Mouse (Mus musculus): Measurements from ENCODE around the gene Bicd2. TPM values are rescaled to one million over a fixed set of nuclear protein-coding genes. Genes with fewer than 3 reads are reported as not detected.
"Not testable (repeated sequence)": the region's sequence is repeated elsewhere in the genome, so short reads cannot be mapped to it uniquely, and the experiment has no call there.

The Bicd2 gene
- polyA plus RNA-seq, 1 experiment from 2014 or later = 19.2 TPM

- no peak overlapping the region for H3K9ac ChIP-seq (ENCODE audit: low read length)
- WGBS = 73% methylated on average over 7 of the region's 7 CpGs
- no peak overlapping the region for H3K4me3 ChIP-seq (ENCODE audit: low read depth, low read length)
- no peaks in the 10 kb centered on the region for H3K27me3 ChIP-seq (replicated peaks; ENCODE audit: control insufficient read depth, insufficient read depth, low read length)
- ATAC-seq = no peak
- H3K9me3 ChIP-seq (replicated peaks; ENCODE audit: control insufficient read depth, low read length) = no peaks in the 10 kb centered on the region
- peaks cover 6% of the 10 kb centered on the region; the same call in 1 of the 2 replicates for H3K36me3 ChIP-seq (ENCODE audit: control insufficient read depth, insufficient read depth, low read length)
- H3K27ac ChIP-seq (ENCODE audit: low read depth, low read length) = no peak overlapping the region
- H3K4me1 ChIP-seq (ENCODE audit: control insufficient read depth, insufficient read depth, low read length) = peaks cover 4% of the 10 kb centered on the region; the same call in 1 of the 2 replicates
- H3K4me2 ChIP-seq (ENCODE audit: low read length) = no peak overlapping the region
- DNase-seq (ENCODE audit: low spot score) = no peak
Measured at GRCm38 (mm10) chr13:49362364-49362763, 21.0 kb downstream of the Bicd2 start.

GRCm38 (mm10) chr13:49362804-49363203, 21.4 kb downstream of the Bicd2 start:
- 65% methylated on average over 2 of the region's 2 CpGs for WGBS
- Histone ChIP-seq H3K9ac (ENCODE audit: low read length) (no peak overlapping the region), H3K4me2 (ENCODE audit: low read length) (no peak overlapping the region), H3K9me3 (replicated peaks; ENCODE audit: control insufficient read depth, low read length) (no peaks in the 10 kb centered on the region), H3K36me3 (ENCODE audit: control insufficient read depth, insufficient read depth, low read length) (0 out of 2 replicates have a peak, but pooled peaks cover 2% of the 10 kb centered on the region), H3K27ac (ENCODE audit: low read depth, low read length) (no peak overlapping the region), H3K4me1 (ENCODE audit: control insufficient read depth, insufficient read depth, low read length) (peaks cover 4% of the 10 kb centered on the region; the same call in 1 of the 2 replicates), H3K27me3 (replicated peaks; ENCODE audit: control insufficient read depth, insufficient read depth, low read length) (no peaks in the 10 kb centered on the region), H3K4me3 (ENCODE audit: low read depth, low read length) (no peak overlapping the region)
- DNase-seq (ENCODE audit: low spot score) (no peak), ATAC-seq (no peak)

- H3K4me2 ChIP-seq (ENCODE audit: low read length) = no peak overlapping the region
- 91% methylated on average over 2 of the region's 2 CpGs for WGBS
- H3K27ac ChIP-seq (ENCODE audit: low read depth, low read length) = no peak overlapping the region
- no peak for ATAC-seq
- H3K4me3 ChIP-seq (ENCODE audit: low read depth, low read length) = no peak overlapping the region
- H3K9me3 ChIP-seq (replicated peaks; ENCODE audit: control insufficient read depth, low read length) = no peaks in the 10 kb centered on the region
- peaks cover 4% of the 10 kb centered on the region; the same call in 1 of the 2 replicates for H3K4me1 ChIP-seq (ENCODE audit: control insufficient read depth, insufficient read depth, low read length)
- H3K36me3 ChIP-seq (ENCODE audit: control insufficient read depth, insufficient read depth, low read length) = peaks cover 6% of the 10 kb centered on the region
- DNase-seq (ENCODE audit: low spot score) = no peak
- no peaks in the 10 kb centered on the region for H3K27me3 ChIP-seq (replicated peaks; ENCODE audit: control insufficient read depth, insufficient read depth, low read length)
- H3K9ac ChIP-seq (ENCODE audit: low read length) = no peak overlapping the region
Measured at GRCm38 (mm10) chr13:49364716-49365115, 23.3 kb downstream of the Bicd2 start.

GRCm38 (mm10) chr13:49367657-49368440, 26.5 kb downstream of the Bicd2 start:
- peaks cover 31% of the 10 kb centered on the region for H3K36me3 ChIP-seq (ENCODE audit: control insufficient read depth, insufficient read depth, low read length)
- H3K27me3 ChIP-seq (replicated peaks; ENCODE audit: control insufficient read depth, insufficient read depth, low read length) = no peaks in the 10 kb centered on the region
- ATAC-seq = no peak
- H3K27ac ChIP-seq (ENCODE audit: low read depth, low read length) = no peak overlapping the region
- H3K9ac ChIP-seq (ENCODE audit: low read length) = no peak overlapping the region
- no peaks in the 10 kb centered on the region for H3K9me3 ChIP-seq (replicated peaks; ENCODE audit: control insufficient read depth, low read length)
- WGBS = 81% methylated on average over 4 of the region's 4 CpGs
- DNase-seq (ENCODE audit: low spot score) = no peak
- H3K4me1 ChIP-seq (ENCODE audit: control insufficient read depth, insufficient read depth, low read length) = no peaks in the 10 kb centered on the region
- H3K4me3 ChIP-seq (ENCODE audit: low read depth, low read length) = no peak overlapping the region
- no peak overlapping the region for H3K4me2 ChIP-seq (ENCODE audit: low read length)

DNA sequence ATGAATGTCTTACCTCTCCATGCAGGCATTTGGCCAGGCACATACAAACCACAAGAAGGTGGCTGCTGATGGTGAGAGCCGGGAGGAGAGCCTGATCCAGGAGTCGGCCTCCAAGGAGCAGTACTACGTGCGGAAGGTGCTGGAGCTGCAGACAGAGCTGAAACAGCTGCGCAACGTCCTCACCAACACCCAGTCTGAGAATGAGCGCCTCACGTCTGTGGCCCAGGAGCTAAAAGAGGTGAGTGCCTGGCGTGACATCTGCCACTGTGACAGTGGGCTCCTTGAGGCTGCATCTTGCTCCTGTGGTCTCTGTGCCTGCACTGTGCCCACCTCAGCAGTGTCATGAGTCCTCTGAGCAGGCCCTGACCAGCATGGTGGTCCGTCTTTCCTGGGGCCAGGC, 28.0 kb downstream of the Bicd2 start:
- Histone ChIP-seq H3K9ac (ENCODE audit: low read length) (no peak overlapping the region), H3K4me1 (ENCODE audit: control insufficient read depth, insufficient read depth, low read length) (no peaks in the 10 kb centered on the region), H3K9me3 (replicated peaks; ENCODE audit: control insufficient read depth, low read length) (no peaks in the 10 kb centered on the region), H3K4me2 (ENCODE audit: low read length) (no peak overlapping the region), H3K4me3 (ENCODE audit: low read depth, low read length) (no peak overlapping the region), H3K27me3 (replicated peaks; ENCODE audit: control insufficient read depth, insufficient read depth, low read length) (no peaks in the 10 kb centered on the region), H3K27ac (ENCODE audit: low read depth, low read length) (no peak overlapping the region), H3K36me3 (ENCODE audit: control insufficient read depth, insufficient read depth, low read length) (peaks cover 37% of the 10 kb centered on the region)
- WGBS = 94% methylated on average over 10 of the region's 10 CpGs
- ATAC-seq = no peak
- no peak for DNase-seq (ENCODE audit: low spot score)

GRCm38 (mm10) chr13:49370216-49370615, 28.8 kb downstream of the Bicd2 start:
- H3K27me3 ChIP-seq (replicated peaks; ENCODE audit: control insufficient read depth, insufficient read depth, low read length); ATAC-seq; H3K9me3 ChIP-seq (replicated peaks; ENCODE audit: control insufficient read depth, low read length); H3K4me1 ChIP-seq (ENCODE audit: control insufficient read depth, insufficient read depth, low read length); H3K27ac ChIP-seq (ENCODE audit: low read depth, low read length); H3K4me2 ChIP-seq (ENCODE audit: low read length); DNase-seq (ENCODE audit: low spot score); H3K4me3 ChIP-seq (ENCODE audit: low read depth, low read length); H3K9ac ChIP-seq (ENCODE audit: low read length): not testable (repeated sequence)
- H3K36me3 ChIP-seq (ENCODE audit: control insufficient read depth, insufficient read depth, low read length) = peaks cover 44% of the 10 kb centered on the region
- 85% methylated on average over 6 of the region's 6 CpGs for whole genome bisulfite sequencing

DNA sequence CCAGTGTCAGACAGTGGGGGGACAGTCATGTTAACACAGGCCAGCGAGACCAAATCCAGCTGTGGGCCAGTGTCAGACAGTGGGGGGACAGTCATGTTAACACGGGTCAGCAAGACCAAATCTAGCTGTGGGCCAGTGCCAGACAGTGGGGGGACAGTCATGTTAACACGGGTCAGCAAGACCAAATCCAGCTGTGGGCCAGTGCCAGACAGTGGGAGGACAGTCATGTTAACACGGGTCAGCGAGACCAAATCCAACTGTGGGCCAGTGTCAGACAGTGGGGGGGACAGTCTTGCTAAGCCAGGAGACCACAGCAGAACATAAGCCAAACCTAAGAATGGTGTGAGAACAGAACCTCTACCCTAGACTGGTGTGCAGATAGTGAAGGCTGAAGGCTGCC, 29.5 kb downstream of the Bicd2 start:
- peaks cover 47% of the 10 kb centered on the region for H3K36me3 ChIP-seq (ENCODE audit: control insufficient read depth, insufficient read depth, low read length)
- not testable (repeated sequence) for H3K27ac ChIP-seq (ENCODE audit: low read depth, low read length); H3K9ac ChIP-seq (ENCODE audit: low read length); H3K4me3 ChIP-seq (ENCODE audit: low read depth, low read length); ATAC-seq; H3K27me3 ChIP-seq (replicated peaks; ENCODE audit: control insufficient read depth, insufficient read depth, low read length); H3K4me1 ChIP-seq (ENCODE audit: control insufficient read depth, insufficient read depth, low read length); DNase-seq (ENCODE audit: low spot score); H3K4me2 ChIP-seq (ENCODE audit: low read length); H3K9me3 ChIP-seq (replicated peaks; ENCODE audit: control insufficient read depth, low read length)
- WGBS = 93% methylated on average over 5 of the region's 5 CpGs

GRCm38 (mm10) chr13:49371428-49371899, 30.1 kb downstream of the Bicd2 start:
- 83% methylated on average over 3 of the region's 3 CpGs for WGBS
- H3K4me3 ChIP-seq (ENCODE audit: low read depth, low read length) = no peak overlapping the region
- ATAC-seq (no peak), DNase-seq (ENCODE audit: low spot score) (peak; percentile 21)
- no peak overlapping the region for H3K9ac ChIP-seq (ENCODE audit: low read length)
- H3K9me3 ChIP-seq (replicated peaks; ENCODE audit: control insufficient read depth, low read length) = no peaks in the 10 kb centered on the region
- no peaks in the 10 kb centered on the region for H3K4me1 ChIP-seq (ENCODE audit: control insufficient read depth, insufficient read depth, low read length)
- H3K4me2 ChIP-seq (ENCODE audit: low read length) = no peak overlapping the region
- H3K27me3 ChIP-seq (replicated peaks; ENCODE audit: control insufficient read depth, insufficient read depth, low read length) = no peaks in the 10 kb centered on the region
- H3K27ac ChIP-seq (ENCODE audit: low read depth, low read length) = no peak overlapping the region
- H3K36me3 ChIP-seq (ENCODE audit: control insufficient read depth, insufficient read depth, low read length) = peaks cover 52% of the 10 kb centered on the region

DNA sequence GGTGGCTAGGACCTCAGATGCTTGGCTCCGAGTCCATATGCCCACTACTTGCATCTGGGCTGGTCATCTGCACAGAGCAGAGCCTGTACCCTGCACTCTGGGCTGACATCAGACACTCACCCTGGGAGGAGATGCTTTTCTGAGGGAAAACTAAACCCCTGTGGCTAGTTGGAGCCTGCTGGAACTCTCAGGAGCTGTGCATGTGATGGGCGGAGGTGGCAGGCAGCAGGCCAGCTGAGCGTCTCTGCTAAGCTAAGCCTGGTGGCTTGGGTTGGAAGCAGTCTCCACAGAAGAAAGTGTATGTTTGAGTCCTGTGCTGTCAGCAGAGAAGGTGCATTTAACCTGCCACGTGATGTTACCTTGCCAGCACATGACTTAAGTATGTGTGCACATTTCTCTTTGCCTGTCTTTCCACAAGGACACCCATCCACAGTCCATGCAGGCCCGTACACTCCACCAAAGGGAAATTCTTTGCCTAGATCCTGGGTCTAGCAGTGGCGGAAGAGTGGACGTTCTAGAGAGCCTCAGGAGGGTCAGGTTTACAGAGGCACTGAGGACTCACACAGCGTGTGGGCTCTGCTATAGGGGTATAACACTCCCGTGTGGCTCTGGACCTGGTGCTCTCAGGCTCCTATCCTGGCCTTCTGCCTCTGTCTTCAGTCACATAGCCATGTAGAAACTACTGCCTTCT, 31.1 kb downstream of the Bicd2 start:
- H3K4me2 ChIP-seq (ENCODE audit: low read length) = no peak overlapping the region
- DNase-seq (ENCODE audit: low spot score) (no peak), ATAC-seq (no peak)
- H3K4me3 ChIP-seq (ENCODE audit: low read depth, low read length) = no peak overlapping the region
- H3K9ac ChIP-seq (ENCODE audit: low read length) = no peak overlapping the region
- no peaks in the 10 kb centered on the region for H3K27me3 ChIP-seq (replicated peaks; ENCODE audit: control insufficient read depth, insufficient read depth, low read length)
- 92% methylated on average over 9 of the region's 9 CpGs for WGBS
- no peaks in the 10 kb centered on the region for H3K9me3 ChIP-seq (replicated peaks; ENCODE audit: control insufficient read depth, low read length)
- H3K27ac ChIP-seq (ENCODE audit: low read depth, low read length) = no peak overlapping the region
- no peaks in the 10 kb centered on the region for H3K4me1 ChIP-seq (ENCODE audit: control insufficient read depth, insufficient read depth, low read length)
- peaks cover 63% of the 10 kb centered on the region for H3K36me3 ChIP-seq (ENCODE audit: control insufficient read depth, insufficient read depth, low read length)
